Mouse (Mus musculus) embryo, embryonic 10.5 days (tissue): ENCODE measurements around the gene Flvcr2.

Experiments used
- DNase-seq: peaks from one replicate; pipeline ENCODE4 v3.0.0-alpha.2; 2015; ENCODE audit warnings: low spot score

The Flvcr2 gene

GRCm38 (mm10) chr12:85794094-85794493 is 47.8 kb downstream of the Flvcr2 start:
- no peak for DNase-seq

GRCm38 (mm10) chr12:85795551-85795950 is 49.2 kb downstream of the Flvcr2 start:
- DNase-seq: no peak

DNA sequence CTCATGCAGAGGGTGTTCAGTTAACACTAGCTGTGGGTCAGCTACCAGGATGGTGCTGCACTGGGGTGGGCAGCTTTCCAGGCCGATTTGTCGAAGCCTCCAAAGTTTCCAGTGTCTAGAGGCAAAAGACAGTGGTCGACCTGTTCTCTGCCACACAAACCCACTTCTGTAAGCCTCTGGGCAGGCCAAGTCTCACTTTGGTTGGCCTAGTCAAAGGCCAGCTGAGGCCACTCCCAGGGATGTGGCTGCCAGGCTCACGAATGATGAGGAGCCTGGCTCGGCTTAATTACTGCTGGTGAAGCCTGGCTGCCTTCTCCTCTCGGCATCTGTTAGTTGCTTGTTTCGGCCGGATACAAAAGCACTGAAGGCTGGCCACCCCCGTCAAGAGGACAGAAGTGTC is 53.7 kb downstream of the Flvcr2 start:
- peak; percentile 4 for DNase-seq

- DNase-seq: no peak
Observed at GRCm38 (mm10) chr12:85809726-85810125, 63.4 kb downstream of the Flvcr2 start.

GRCm38 (mm10) chr12:85810959-85811358 is 64.6 kb downstream of the Flvcr2 start:
- DNase-seq: no peak

DNA sequence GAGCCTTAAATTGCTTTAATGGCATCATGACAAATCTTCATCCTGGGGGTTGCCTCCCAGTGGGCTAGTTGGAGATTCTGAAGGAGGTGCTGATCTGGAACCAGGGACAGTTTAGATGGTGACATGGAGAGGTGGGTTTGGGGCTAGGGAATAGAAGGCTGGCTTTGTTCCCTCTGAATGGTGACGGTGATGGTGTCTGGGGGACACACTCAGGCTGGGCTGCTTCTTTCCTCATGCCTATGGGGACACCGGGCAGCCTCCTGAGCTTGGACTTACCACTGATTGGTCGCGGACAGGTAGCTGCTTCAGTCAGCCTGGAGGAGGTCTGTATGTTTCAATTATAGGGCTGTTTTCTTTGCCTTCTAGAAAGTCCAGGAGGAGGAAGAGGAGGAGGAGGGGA is 65.3 kb downstream of the Flvcr2 start:
- no peak for DNase-seq

GRCm38 (mm10) chr12:85813599-85813998 is 67.3 kb downstream of the Flvcr2 start:
- DNase-seq: no peak

GRCm38 (mm10) chr12:85822051-85822450 is 75.7 kb downstream of the Flvcr2 start:
- peak; percentile 8 for DNase-seq

GRCm38 (mm10) chr12:85824438-85825264 is 78.3 kb downstream of the Flvcr2 start, which contains the start of the genes Erg28 and Ttll5:
Gene Erg28, minus strand, starts transcription at chr12:85824550.
Gene Ttll5, plus strand, starts transcription at chr12:85824659.
- DNase-seq: peak; percentile 97

DNA sequence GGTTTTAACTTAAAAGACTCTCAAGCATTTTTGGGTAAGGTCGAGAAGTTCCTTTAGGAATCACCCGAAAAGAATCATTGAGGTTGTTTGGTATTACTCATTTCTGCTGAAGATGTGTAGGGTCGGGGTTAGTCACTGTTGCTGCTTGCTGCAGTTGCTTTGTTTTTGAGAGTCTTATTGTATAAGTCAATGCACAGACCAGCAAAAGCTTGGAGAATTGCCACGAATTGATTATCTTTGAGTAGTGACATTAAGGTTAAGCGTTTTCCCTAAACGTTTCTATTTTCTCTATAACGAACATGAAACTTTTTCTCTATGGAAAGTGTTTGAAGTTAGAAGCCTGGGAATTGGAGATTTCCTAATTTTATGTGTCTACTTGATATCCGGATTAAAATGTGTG is 79.0 kb downstream of the Flvcr2 start:
- no peak for DNase-seq

GRCm38 (mm10) chr12:85825822-85826221 is 79.5 kb downstream of the Flvcr2 start:
- no peak for DNase-seq

DNA sequence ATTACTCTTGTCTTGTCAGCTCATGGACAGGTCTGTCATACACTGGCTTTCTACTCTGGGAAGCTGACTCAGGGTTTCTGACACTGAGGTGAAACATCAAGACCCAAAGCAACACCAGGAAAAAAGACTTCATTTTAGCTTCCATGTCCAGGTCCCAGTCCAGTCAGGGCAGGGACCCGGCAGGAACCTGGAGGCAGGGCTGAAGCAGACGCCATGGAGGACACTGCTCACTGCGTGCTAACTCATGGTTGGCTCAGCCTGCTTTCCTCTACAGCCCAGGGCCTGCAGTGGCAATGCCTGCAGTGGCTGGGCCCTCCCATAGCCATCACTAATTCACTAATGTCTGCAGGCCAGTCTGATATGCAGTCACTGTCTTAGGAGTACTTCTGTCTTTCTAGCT is 82.5 kb downstream of the Flvcr2 start:
- DNase-seq: no peak

DNA sequence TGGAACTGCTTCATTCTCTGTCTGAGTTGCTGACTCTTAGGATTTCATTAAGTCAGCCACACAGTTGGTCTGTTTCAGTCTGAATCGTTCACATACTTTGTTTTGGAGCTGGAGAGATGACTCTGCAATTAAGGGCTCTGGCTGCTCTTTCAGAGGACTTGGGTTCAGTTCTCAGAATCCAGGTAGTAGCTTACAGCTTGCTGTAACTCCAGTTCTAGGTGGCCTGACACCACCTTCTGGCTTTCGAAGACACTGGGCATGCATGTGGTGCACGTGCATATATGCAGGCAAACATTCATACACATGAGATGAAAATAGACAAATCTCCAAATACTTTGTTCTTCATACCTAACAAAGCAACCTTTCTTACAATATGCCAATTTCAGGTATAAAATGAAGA is 83.5 kb downstream of the Flvcr2 start:
- DNase-seq: no peak

GRCm38 (mm10) chr12:85830691-85831090 is 84.4 kb downstream of the Flvcr2 start:
- DNase-seq: no peak

DNA sequence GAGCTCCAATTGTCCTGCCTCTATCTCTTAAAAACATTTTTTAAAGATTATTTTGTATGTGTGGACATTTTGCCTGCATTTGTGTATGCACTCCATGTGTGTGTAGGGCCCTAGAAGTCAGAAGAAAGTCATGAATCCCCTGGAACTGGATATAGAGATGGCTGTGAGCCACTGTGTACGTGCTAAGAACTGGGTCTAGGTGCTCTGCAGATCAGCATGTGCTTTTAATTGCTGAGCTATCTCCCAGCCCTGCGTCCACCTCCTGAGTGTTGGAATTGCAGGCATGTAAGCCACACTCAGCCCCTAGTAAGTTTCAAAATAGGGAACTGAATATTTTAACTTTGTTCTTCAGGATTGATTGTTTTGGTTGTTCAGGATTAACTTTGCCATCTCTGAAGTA is 88.2 kb downstream of the Flvcr2 start:
- no peak for DNase-seq

GRCm38 (mm10) chr12:85837765-85838164 is 91.4 kb downstream of the Flvcr2 start:
- DNase-seq: no peak

GRCm38 (mm10) chr12:85839371-85840000 is 93.1 kb downstream of the Flvcr2 start:
- DNase-seq: no peak

- DNase-seq: peak; percentile 53
Observed at GRCm38 (mm10) chr12:85848164-85848958, 102.0 kb downstream of the Flvcr2 start.

- no peak for DNase-seq
Observed at GRCm38 (mm10) chr12:85850661-85851060, 104.3 kb downstream of the Flvcr2 start.

- DNase-seq: no peak
Observed at GRCm38 (mm10) chr12:85853836-85854235, 107.5 kb downstream of the Flvcr2 start.

DNA sequence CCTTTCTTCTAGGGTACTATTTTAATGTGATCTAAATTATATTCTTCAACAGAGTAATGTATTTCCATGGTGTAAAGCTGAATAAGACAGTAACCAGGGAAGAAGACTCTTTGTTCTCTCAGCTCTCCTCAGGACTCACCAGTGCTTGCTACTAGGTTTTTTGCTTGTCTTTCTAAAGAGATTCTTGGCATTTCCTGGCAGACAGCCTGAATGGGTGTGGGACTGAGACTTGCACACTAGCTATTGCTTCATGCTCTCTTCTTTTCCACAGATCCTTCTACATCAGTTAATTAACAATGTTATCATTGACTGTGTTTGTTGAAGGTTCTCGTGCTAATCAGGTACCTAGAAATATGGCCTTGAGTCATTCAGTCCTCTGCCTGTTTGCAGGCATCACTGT is 107.9 kb downstream of the Flvcr2 start:
- no peak for DNase-seq

DNA sequence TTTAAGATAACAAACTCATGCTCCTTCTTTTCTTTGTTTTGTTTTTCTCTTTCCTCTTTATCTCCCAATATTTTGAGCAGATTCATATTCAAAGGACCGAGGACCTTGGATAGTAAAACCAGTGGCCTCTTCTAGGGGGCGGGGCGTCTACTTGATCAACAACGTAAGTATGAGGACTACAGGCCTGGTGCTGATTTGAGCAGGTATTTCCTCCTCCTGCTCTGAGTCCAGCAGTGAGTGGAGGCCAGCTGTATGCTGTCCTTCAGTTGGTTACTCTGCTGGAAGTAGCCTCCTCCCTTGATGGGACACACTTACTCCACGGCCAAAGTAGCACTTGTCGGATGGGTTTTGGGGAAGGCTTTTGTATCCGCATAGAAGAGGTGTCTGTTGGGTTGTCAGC is 111.0 kb downstream of the Flvcr2 start:
- DNase-seq: no peak

DNA sequence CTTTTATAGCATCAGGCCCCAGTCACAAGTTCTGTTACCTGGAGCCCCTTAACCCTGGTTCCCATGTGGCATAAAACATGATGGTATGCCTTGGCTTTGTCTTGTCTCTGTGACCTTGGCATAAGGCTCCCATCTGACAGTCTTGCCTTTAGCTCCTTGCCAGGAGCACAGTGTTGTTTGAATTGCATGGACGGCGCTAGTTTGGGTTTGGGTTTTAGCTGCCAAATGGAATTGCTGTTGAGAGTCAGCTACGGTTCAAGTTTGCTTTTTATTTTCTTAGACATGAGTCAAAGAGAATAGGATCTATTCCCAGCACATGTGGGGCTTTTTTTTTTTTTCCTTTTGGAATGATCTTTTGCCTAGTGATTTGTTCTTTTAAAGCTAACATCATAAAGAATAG is 112.8 kb downstream of the Flvcr2 start:
- no peak for DNase-seq
